Mouse (Mus musculus) macrophage (primary cell): Measurements from ENCODE around the gene Pgp. TPM values are rescaled to one million over a fixed set of nuclear protein-coding genes. Genes with fewer than 3 reads are reported as not detected.
"Not testable (repeated sequence)": the region's sequence is repeated elsewhere in the genome, so short reads cannot be mapped to it uniquely, and the experiment has no call there.

Experiments used
- H3K27ac ChIP-seq: fragments of 350-480 bp; formaldehyde crosslinking; 2 replicates; pipeline ENCODE4 v1.9.0; 2021
- H3K36me3 ChIP-seq: fragments of 350-480 bp; formaldehyde crosslinking; 2 replicates; pipeline ENCODE4 v1.9.0; 2021; ENCODE audit errors: inconsistent target
- H3K4me3 ChIP-seq: fragments of 350-480 bp; formaldehyde crosslinking; 2 replicates; pipeline ENCODE4 v1.9.0; 2021; ENCODE audit errors: inconsistent target
- H3K79me2 ChIP-seq: fragments of 350-480 bp; formaldehyde crosslinking; 2 replicates; pipeline ENCODE4 v1.9.0; 2021; ENCODE audit errors: inconsistent target
- WGBS: methylation state at CpG from one replicate; pipeline ENCODE4 v1.1.7; 2026; ENCODE audit warnings: inconsistent platforms; ENCODE audit not compliant: missing documents; 5-methylcytosine and 5-hydroxymethylcytosine counted together
- polyA plus RNA-seq: library from polyadenylated mRNA; stranded (reverse); fragments of 250-400 nt; gene quantifications from 3 replicates; pipeline ENCODE4 v1.2.4, GENCODE M21; 2018; ENCODE audit warnings: inconsistent platforms

Pgp gene
- polyA plus RNA-seq, 1 experiment from 2014 or later, result 7.0 TPM

DNA sequence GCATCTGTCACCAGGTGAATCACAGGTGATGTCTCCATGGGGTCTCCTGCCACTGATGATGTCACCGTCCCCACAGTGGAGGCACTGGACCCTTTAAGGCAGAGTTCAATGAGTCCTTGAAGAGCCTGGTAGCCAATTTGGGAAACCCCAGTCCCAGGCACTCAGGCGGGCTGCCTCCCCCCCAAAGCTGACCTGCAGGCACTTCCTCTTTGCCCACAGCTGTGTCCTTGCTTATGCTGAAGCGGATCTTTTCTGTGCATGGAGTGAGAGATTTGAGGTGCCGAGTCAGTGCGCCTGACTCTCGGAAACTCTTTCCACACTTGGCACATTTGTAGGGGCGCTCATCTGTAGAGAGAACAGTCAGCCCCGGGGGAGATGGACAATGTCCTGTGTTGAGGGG, 23.6 kb upstream of the Pgp start:
- H3K36me3 ChIP-seq, result peaks cover 60% of the 10 kb centered on the region
- no peak overlapping the region for H3K27ac ChIP-seq
- peaks cover 5% of the 10 kb centered on the region; the same call in 1 of the 2 replicates for H3K79me2 ChIP-seq
- 51% methylated on average over 8 of the region's 8 CpGs for WGBS
- H3K4me3 ChIP-seq, result no peak overlapping the region

- H3K4me3 ChIP-seq, result no peak overlapping the region
- no peak overlapping the region for H3K27ac ChIP-seq
- WGBS, result 93% methylated on average over 5 of the region's 6 CpGs
- H3K79me2 ChIP-seq, result peaks cover 34% of the 10 kb centered on the region
- peaks cover 47% of the 10 kb centered on the region for H3K36me3 ChIP-seq
These were observed 20.7 kb upstream of the Pgp start for GRCm38 (mm10) chr17:24449507-24449906.

GRCm38 (mm10) chr17:24451220-24451619, 19.0 kb upstream of the Pgp start:
- peaks cover 35% of the 10 kb centered on the region for H3K79me2 ChIP-seq

GRCm38 (mm10) chr17:24453372-24453771, 16.8 kb upstream of the Pgp start:
- Histone ChIP-seq H3K27ac (no peak overlapping the region), H3K79me2 (peaks cover 35% of the 10 kb centered on the region), H3K36me3 (peaks cover 24% of the 10 kb centered on the region), H3K4me3 (no peak overlapping the region)
- WGBS, result 85% methylated on average over 2 of the region's 2 CpGs

More at GRCm38 (mm10) chr17:24451220-24451619, 19.0 kb upstream of the Pgp start:
- Histone ChIP-seq H3K36me3 (peaks cover 30% of the 10 kb centered on the region), H3K27ac (no peak overlapping the region), H3K4me3 (no peak overlapping the region)
- WGBS, result 97% methylated on average over 6 of the region's 6 CpGs

- peaks cover 35% of the 10 kb centered on the region for H3K79me2 ChIP-seq
- H3K4me3 ChIP-seq, result peak overlapping the region; percentile 60
- H3K27ac ChIP-seq, result peak overlapping the region; percentile 83; the same call in 1 of the 2 replicates
- H3K36me3 ChIP-seq, result peaks cover 15% of the 10 kb centered on the region
- 5% methylated on average over 14 of the region's 14 CpGs for WGBS
These were observed 15.9 kb upstream of the Pgp start for GRCm38 (mm10) chr17:24454218-24454755.

DNA sequence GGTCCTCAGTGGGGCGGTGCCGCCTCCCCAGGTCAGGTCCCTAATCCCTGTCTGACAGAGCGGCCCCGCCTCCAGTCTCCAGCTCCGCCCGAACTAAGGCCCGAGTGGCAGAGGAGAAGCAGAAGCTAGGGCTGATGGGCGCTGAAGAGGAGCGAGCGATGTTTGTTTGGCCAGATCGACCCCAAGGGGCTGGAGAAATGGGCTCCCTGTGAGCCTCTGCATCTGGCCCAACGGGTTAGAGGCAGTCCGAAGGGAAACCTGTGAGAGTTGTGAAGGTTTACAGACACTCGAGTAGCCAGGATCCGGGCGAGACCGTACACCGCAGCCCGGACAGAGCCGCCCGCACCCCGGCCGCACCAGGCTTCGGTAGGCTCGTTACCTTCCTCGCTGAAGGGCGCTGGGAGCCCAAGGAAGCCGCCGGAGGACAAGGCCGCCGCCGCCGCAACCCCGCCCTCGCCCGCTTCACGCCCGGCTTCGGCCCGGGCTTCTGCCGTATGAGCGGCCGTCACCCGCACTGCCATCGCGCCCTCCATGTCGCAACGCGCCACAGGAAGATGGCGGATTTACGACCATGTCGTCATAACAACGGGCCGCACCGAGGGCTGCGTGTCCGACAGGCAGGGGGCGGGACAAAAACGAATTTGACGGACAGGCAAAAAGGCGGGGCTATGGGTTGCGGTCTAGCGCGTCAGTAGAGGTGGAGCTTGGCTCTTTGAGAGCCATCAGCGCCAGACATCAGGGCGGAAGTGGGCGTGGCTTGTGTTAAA, 15.3 kb upstream of the Pgp start:
- H3K27ac ChIP-seq, result peak overlapping the region; percentile 83
- peaks cover 35% of the 10 kb centered on the region for H3K79me2 ChIP-seq
- peaks cover 8% of the 10 kb centered on the region for H3K36me3 ChIP-seq
- WGBS, result under 1% methylated on average over 67 of the region's 67 CpGs
- H3K4me3 ChIP-seq, result peak overlapping the region; percentile 60

GRCm38 (mm10) chr17:24455523-24456206, 14.5 kb upstream of the Pgp start:
- H3K27ac ChIP-seq, result peak overlapping the region; percentile 12; the same call in 1 of the 2 replicates
- not testable (repeated sequence) for H3K4me3 ChIP-seq, H3K36me3 ChIP-seq
- peaks cover 35% of the 10 kb centered on the region for H3K79me2 ChIP-seq
- 48% methylated on average over 10 of the region's 10 CpGs for WGBS

DNA sequence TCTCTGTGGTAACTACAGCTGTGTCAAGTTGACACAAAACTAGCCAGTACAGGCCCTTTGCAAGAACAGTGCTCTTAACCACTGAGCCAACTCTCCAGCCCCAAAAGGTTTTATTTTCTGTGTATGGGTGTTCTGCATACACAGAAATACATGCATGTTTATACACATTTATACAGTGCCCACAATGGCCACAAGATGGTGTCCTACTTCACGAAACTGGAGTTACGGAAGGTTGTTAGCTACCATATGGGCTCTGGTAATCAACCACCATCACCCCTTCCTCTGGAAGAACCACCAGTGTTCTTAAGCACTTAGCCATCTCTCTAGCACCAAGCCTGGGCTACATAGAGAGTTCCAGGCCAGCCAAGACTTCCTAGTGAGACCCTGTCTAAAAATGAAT, 8.6 kb upstream of the Pgp start:
- Histone ChIP-seq H3K4me3 (no peak overlapping the region), H3K27ac (no peak overlapping the region)
- WGBS, result 83% methylated on average over 2 of the region's 2 CpGs

DNA sequence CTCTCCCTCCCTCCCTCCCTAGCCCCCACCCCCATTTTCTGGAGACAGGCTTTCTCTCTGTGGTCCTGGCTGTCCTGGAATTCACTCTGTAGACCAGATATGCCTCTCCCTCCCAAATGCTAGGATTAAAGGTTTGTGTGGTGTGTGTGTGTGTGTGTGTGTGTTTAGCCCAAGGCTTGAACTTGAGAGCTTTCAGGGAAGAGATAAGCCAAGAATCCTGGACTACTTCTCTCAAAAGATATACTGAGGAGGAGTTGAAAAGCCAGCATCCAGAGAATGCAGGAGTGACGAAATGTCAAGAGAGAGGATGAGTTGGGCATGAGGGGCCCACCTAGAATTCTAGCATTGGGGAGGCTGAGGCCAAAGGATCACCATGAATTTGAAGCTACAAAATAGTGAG, 7.3 kb upstream of the Pgp start:
- 92% methylated on average over 1 of the region's 1 CpGs for WGBS
- no peak overlapping the region for H3K27ac ChIP-seq
- no peak overlapping the region for H3K4me3 ChIP-seq
- H3K36me3 ChIP-seq, result no peaks in the 10 kb centered on the region
- no peaks in the 10 kb centered on the region for H3K79me2 ChIP-seq

More for the DNA sequence above, 8.6 kb upstream of the Pgp start:
- H3K79me2 ChIP-seq, result no peaks in the 10 kb centered on the region
- no peaks in the 10 kb centered on the region for H3K36me3 ChIP-seq

GRCm38 (mm10) chr17:24463374-24464133, 6.6 kb upstream of the Pgp start:
- no peaks in the 10 kb centered on the region for H3K36me3 ChIP-seq
- 34% methylated on average over 6 of the region's 6 CpGs for WGBS
- no peaks in the 10 kb centered on the region for H3K79me2 ChIP-seq
- H3K27ac ChIP-seq, result no peak overlapping the region
- no peak overlapping the region for H3K4me3 ChIP-seq

GRCm38 (mm10) chr17:24468636-24469246, 1.5 kb upstream of the Pgp start:
- Histone ChIP-seq H3K4me3 (no peak overlapping the region), H3K36me3 (no peaks in the 10 kb centered on the region), H3K27ac (no peak overlapping the region), H3K79me2 (peaks cover 14% of the 10 kb centered on the region)
- 100% methylated on average over 5 of the region's 5 CpGs for WGBS

GRCm38 (mm10) chr17:24469336-24469909, 769 bp upstream of the Pgp start:
- peaks cover 1% of the 10 kb centered on the region; the same call in 1 of the 2 replicates for H3K36me3 ChIP-seq
- H3K27ac ChIP-seq, result peak overlapping the region; percentile 81
- H3K4me3 ChIP-seq, result peak overlapping the region; percentile 66
- H3K79me2 ChIP-seq, result peaks cover 14% of the 10 kb centered on the region
- WGBS, result 17% methylated on average over 7 of the region's 7 CpGs

- H3K27ac ChIP-seq, result no peak overlapping the region
- peaks cover 14% of the 10 kb centered on the region for H3K79me2 ChIP-seq
- 3% methylated on average over 62 of the region's 68 CpGs for WGBS
- H3K4me3 ChIP-seq, result peak overlapping the region; percentile 43
- peaks cover 16% of the 10 kb centered on the region; the same call in 1 of the 2 replicates for H3K36me3 ChIP-seq
These were observed 722 bp downstream of the Pgp start for GRCm38 (mm10) chr17:24470701-24471527.
